Mouse (Mus musculus) neural tube, embryonic 12.5 days (tissue): Measurements from ENCODE around the gene Vdac1. TPM values are rescaled to one million over a fixed set of nuclear protein-coding genes. Genes with fewer than 3 reads are reported as not detected.

ENCODE experiments used
- ATAC-seq: fragments of 200-750 bp; cut with Nextera tagmentation; 2 replicates; pipeline ENCODE4 v1.8.0; 2017; ENCODE audit warnings: low read depth, mild to moderate bottlenecking, moderate TSS enrichment, moderate library complexity; ENCODE audit not compliant: low FRiP score
- H3K27ac ChIP-seq: fragments of 300-500 bp; sonication (generic); 2 replicates; pipeline ENCODE4 v1.5.1; 2016
- H3K27me3 ChIP-seq: fragments of 300-500 bp; sonication (generic); replicated peaks from 2 replicates; pipeline ENCODE4 v1.6.1; 2016; ENCODE audit warnings: mild to moderate bottlenecking
- H3K36me3 ChIP-seq: fragments of 300-500 bp; sonication (generic); 2 replicates; pipeline ENCODE4 v1.6.1; 2016; ENCODE audit warnings: mild to moderate bottlenecking
- H3K4me1 ChIP-seq: fragments of 300-500 bp; sonication (generic); 2 replicates; pipeline ENCODE4 v1.6.1; 2016
- H3K4me2 ChIP-seq: fragments of 300-500 bp; sonication (generic); replicated peaks from 2 replicates; pipeline ENCODE4 v1.6.1; 2016; ENCODE audit warnings: mild to moderate bottlenecking
- H3K4me3 ChIP-seq: fragments of 300-500 bp; sonication (generic); 2 replicates; pipeline ENCODE4 v1.5.1; 2016
- H3K9ac ChIP-seq: fragments of 300-500 bp; sonication (generic); 2 replicates; pipeline ENCODE4 v1.6.1; 2016; ENCODE audit warnings: mild to moderate bottlenecking
- H3K9me3 ChIP-seq: fragments of 300-500 bp; sonication (generic); 2 replicates; pipeline ENCODE4 v1.6.1; 2016; ENCODE audit warnings: mild to moderate bottlenecking
- WGBS: fragments of 180-500 bp; shearing (Covaris S2); methylation state at CpG from one replicate; pipeline ENCODE4 v1.1.7; 2016; 5-methylcytosine and 5-hydroxymethylcytosine counted together
- polyA plus RNA-seq: library from polyadenylated mRNA; unstranded; fragments of >200 nt; fragmentation: Nextera tagmentation; extraction: Ambion mirVana; gene quantifications from 2 replicates; pipeline ENCODE4 v1.2.1, GENCODE M21; 2016

Gene Vdac1
- polyA plus RNA-seq, 1 experiment from 2014 or later, result 221 TPM

- Histone ChIP-seq H3K4me3 (no peak overlapping the region), H3K36me3 (peaks cover 55% of the 10 kb centered on the region), H3K4me2 (no peak overlapping the region), H3K27me3 (no peaks in the 10 kb centered on the region), H3K9me3 (0 out of 2 replicates have a peak, but pooled peaks cover 5% of the 10 kb centered on the region), H3K9ac (no peak overlapping the region), H3K4me1 (no peaks in the 10 kb centered on the region), H3K27ac (no peak overlapping the region)
- 89% methylated on average over 5 of the region's 5 CpGs for whole genome bisulfite sequencing
- ATAC-seq, result no peak
Measured at GRCm38 (mm10) chr11:52409316-52409715, 48.7 kb downstream of the Vdac1 start.

- Histone ChIP-seq H3K9me3 (no peaks in the 10 kb centered on the region), H3K27me3 (0 out of 2 replicates have a peak, but pooled peaks cover 2% of the 10 kb centered on the region), H3K36me3 (no peaks in the 10 kb centered on the region), H3K4me2 (no peak overlapping the region), H3K9ac (no peak overlapping the region), H3K27ac (no peak overlapping the region), H3K4me1 (no peaks in the 10 kb centered on the region), H3K4me3 (no peak overlapping the region)
- 87% methylated on average over 5 of the region's 5 CpGs for WGBS
- no peak for ATAC-seq
Measured at GRCm38 (mm10) chr11:52418358-52418757, 57.7 kb downstream of the Vdac1 start.

- 51% methylated on average over 5 of the region's 5 CpGs for WGBS
- no peak for ATAC-seq
- no peaks in the 10 kb centered on the region for H3K9me3 ChIP-seq
- H3K4me1 ChIP-seq, result no peaks in the 10 kb centered on the region
- 0 out of 2 replicates have a peak, but pooled peaks cover 4% of the 10 kb centered on the region for H3K27me3 ChIP-seq
- no peak overlapping the region for H3K27ac ChIP-seq
- no peak overlapping the region for H3K4me2 ChIP-seq
- no peak overlapping the region for H3K4me3 ChIP-seq
- no peak overlapping the region for H3K9ac ChIP-seq
- no peaks in the 10 kb centered on the region for H3K36me3 ChIP-seq
Measured at GRCm38 (mm10) chr11:52419246-52419645, 58.6 kb downstream of the Vdac1 start.

DNA sequence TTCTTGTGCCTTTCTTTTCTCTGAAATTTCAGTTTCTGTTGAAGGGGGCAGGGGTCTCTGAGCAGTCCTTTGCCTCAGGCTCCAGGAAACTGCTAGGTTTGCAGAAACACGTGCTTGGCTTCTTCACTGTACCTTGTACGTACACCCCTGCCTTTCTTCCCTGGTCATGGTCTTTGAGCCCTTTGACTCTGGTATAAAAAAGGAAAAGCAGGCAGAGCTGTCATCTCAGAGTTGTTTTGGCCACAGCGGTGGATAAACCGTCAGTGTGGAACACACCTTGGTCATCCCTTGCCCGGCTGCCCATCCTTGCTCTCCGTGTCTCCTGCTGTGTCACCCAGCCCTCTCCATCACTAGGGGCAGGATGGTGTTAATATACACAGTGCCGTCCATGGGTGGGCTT is 59.2 kb downstream of the Vdac1 start:
- Histone ChIP-seq H3K9me3 (no peaks in the 10 kb centered on the region), H3K4me3 (no peak overlapping the region), H3K4me1 (no peaks in the 10 kb centered on the region), H3K4me2 (no peak overlapping the region), H3K9ac (no peak overlapping the region), H3K27ac (no peak overlapping the region), H3K27me3 (0 out of 2 replicates have a peak, but pooled peaks cover 4% of the 10 kb centered on the region), H3K36me3 (no peaks in the 10 kb centered on the region)
- no peak for ATAC-seq
- 83% methylated on average over 7 of the region's 7 CpGs for WGBS

DNA sequence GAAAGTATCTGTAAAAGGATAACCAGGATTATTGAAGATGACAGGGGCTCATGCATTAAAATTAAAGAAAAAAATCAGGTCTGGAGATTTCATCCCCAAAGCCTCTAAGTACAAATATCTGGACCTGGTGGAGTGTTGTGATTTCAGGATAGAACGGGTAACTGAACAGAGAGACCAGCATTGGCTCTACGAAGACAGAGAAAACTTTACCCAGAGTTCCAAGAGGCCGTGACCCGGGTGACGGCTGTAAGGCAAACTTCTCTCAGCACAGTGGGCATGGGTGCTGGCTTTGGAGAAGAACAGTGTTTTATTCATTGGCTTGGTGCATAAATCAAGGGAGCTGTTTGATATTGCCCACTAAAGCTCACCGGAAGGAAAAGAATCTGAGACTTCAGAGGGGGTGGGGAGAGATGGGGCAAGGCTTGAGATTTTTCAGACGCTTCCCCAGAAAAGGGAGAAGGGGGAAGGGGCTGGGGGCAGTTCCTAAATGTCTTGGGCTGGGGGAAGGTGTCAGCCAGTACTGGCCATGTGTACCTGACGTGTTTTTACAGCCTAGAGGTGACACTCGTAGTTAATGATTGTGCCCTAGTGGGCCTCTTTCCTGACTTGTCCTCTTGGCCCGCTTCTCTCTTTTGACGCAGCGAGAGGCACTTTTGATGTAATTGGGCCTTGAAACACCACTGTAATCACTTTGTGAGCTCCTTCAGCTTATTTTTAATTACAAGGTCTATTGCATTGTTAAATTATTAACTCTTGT is 59.8 kb downstream of the Vdac1 start:
- no peak overlapping the region for H3K4me2 ChIP-seq
- no peak for ATAC-seq
- no peaks in the 10 kb centered on the region for H3K36me3 ChIP-seq
- H3K4me3 ChIP-seq, result no peak overlapping the region
- no peaks in the 10 kb centered on the region for H3K9me3 ChIP-seq
- H3K27me3 ChIP-seq, result 0 out of 2 replicates have a peak, but pooled peaks cover 4% of the 10 kb centered on the region
- WGBS, result 54% methylated on average over 12 of the region's 12 CpGs
- no peak overlapping the region for H3K27ac ChIP-seq
- no peak overlapping the region for H3K9ac ChIP-seq
- no peaks in the 10 kb centered on the region for H3K4me1 ChIP-seq

GRCm38 (mm10) chr11:52421053-52421778 is 60.6 kb downstream of the Vdac1 start:
- H3K36me3 ChIP-seq, result no peaks in the 10 kb centered on the region
- WGBS, result 29% methylated on average over 12 of the region's 12 CpGs
- ATAC-seq, result no peak
- H3K4me1 ChIP-seq, result no peaks in the 10 kb centered on the region; the same call in 1 of the 2 replicates
- no peak overlapping the region for H3K9ac ChIP-seq
- H3K9me3 ChIP-seq, result no peaks in the 10 kb centered on the region
- no peak overlapping the region for H3K4me2 ChIP-seq
- H3K4me3 ChIP-seq, result no peak overlapping the region
- no peak overlapping the region for H3K27ac ChIP-seq
- 0 out of 2 replicates have a peak, but pooled peaks cover 4% of the 10 kb centered on the region for H3K27me3 ChIP-seq

DNA sequence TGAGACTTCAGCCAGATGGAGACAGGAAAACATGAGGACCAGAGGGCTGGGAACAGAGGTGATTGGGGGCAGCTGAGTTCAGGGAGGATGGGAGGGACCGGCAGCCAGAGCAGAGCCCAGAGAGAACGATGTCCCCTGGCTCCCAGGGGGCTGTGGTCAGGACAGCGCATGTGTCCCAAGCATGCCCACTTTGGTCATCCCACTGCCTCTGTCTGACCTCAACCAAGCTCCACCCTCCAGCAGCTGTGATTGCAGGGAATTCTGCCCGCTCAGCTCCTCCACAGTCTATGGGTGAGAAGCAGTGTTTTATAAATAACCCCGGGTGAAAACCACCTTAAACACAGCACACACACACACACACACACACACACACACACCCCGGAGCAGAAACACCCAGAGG is 68.8 kb downstream of the Vdac1 start:
- H3K4me3 ChIP-seq, result no peak overlapping the region
- ATAC-seq, result no peak
- 73% methylated on average over 6 of the region's 6 CpGs for WGBS
- peaks cover 21% of the 10 kb centered on the region; the same call in 1 of the 2 replicates for H3K27me3 ChIP-seq
- no peak overlapping the region for H3K4me2 ChIP-seq
- peaks cover 3% of the 10 kb centered on the region for H3K4me1 ChIP-seq
- H3K9ac ChIP-seq, result no peak overlapping the region
- no peaks in the 10 kb centered on the region for H3K36me3 ChIP-seq
- H3K9me3 ChIP-seq, result peaks cover 4% of the 10 kb centered on the region
- H3K27ac ChIP-seq, result no peak overlapping the region

DNA sequence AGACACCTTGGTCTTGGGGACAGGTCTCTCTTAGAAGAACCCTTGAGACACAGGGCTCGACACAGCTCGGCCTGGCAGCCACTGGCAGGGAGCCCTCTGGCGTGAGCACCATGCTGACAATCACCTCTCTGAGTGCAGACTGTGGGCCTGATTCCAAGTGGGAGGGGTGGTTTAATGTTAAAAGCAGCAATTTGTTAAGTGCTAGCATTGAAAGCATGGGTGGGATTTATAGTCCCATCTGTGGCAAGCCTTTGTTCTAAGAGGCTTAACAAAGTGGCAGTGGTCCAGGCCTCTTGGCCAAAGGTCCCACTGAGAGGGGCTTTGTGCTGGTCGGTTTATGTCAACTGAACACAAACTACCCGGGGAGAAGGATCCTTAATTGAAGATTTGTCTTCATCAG is 70.9 kb downstream of the Vdac1 start:
- 22% methylated on average over 5 of the region's 5 CpGs for WGBS
- H3K9me3 ChIP-seq, result peaks cover 4% of the 10 kb centered on the region
- no peak overlapping the region for H3K9ac ChIP-seq
- no peak overlapping the region for H3K4me2 ChIP-seq
- peaks cover 25% of the 10 kb centered on the region; the same call in 1 of the 2 replicates for H3K27me3 ChIP-seq
- H3K27ac ChIP-seq, result no peak overlapping the region
- H3K4me3 ChIP-seq, result no peak overlapping the region
- peaks cover 1% of the 10 kb centered on the region for H3K4me1 ChIP-seq
- H3K36me3 ChIP-seq, result no peaks in the 10 kb centered on the region
- ATAC-seq, result 0 out of 2 replicates have a peak, but pooled peaks have one; percentile 44

- Histone ChIP-seq H3K27me3 (peaks cover 28% of the 10 kb centered on the region; the same call in 1 of the 2 replicates), H3K4me3 (no peak overlapping the region), H3K27ac (no peak overlapping the region), H3K9ac (no peak overlapping the region), H3K9me3 (peaks cover 4% of the 10 kb centered on the region), H3K36me3 (no peaks in the 10 kb centered on the region), H3K4me1 (no peaks in the 10 kb centered on the region; the same call in 1 of the 2 replicates), H3K4me2 (no peak overlapping the region)
- WGBS, result 87% methylated on average over 5 of the region's 5 CpGs
- ATAC-seq, result 0 out of 2 replicates have a peak, but pooled peaks have one; percentile 9
Measured at GRCm38 (mm10) chr11:52432148-52432547, 71.5 kb downstream of the Vdac1 start.

DNA sequence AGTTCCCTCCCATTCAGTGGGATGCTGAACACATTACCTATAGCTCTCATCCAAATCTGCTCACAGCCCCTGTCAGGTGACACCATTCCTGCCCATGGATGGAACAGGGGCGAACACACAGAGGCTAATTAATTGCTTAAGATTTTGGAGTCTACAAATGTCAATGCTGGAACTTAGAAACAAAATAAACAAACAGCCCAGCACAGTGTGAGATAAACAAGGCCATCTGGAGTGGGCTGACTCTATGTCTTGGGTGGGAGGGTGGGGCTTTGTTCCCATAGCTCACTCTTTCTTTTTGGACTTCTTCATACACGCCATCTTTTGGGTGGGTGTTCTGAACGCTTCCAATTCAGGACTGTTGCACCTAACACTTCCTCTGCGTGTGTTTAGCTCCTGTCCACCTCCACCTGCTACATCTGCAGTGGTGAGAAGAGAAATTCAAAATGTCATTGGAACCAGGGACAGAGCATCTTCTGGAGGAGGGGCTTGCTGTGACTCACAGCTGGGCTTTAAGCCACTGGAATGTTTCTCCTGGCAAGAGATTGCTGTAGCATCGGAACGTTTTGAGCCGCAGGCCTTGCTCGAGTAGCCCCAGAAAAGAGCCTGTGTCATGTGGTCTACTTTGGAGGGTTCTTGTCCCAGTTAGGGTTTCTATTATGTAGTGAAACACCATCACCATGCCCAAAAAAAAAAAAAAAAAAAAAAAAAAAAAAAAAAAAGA is 72.6 kb downstream of the Vdac1 start:
- no peak overlapping the region for H3K27ac ChIP-seq
- ATAC-seq, result no peak
- H3K4me3 ChIP-seq, result no peak overlapping the region
- no peak overlapping the region for H3K4me2 ChIP-seq
- peaks cover 28% of the 10 kb centered on the region for H3K27me3 ChIP-seq
- no peak overlapping the region for H3K9ac ChIP-seq
- 82% methylated on average over 8 of the region's 8 CpGs for WGBS
- H3K36me3 ChIP-seq, result no peaks in the 10 kb centered on the region
- H3K4me1 ChIP-seq, result no peaks in the 10 kb centered on the region; the same call in 1 of the 2 replicates
- peaks cover 4% of the 10 kb centered on the region for H3K9me3 ChIP-seq

DNA sequence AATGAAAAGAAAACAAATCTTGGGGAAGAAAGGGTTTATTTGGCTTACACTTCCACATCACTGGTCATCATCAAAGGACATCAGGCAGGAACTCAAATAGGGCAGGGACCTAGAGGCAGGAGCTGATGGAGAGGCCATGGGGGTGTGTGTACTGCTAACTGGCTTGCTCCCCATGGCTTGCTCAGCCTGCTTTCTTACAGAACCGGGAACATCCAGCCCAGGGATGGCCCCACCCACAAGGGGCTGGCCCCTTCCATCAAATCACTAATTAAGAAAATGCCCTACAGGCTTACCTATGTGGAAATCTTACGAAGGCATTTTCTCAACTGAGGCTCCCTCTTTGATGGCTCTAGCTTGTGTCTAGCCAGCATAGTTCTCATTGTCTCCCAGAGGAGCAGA is 73.1 kb downstream of the Vdac1 start:
- no peaks in the 10 kb centered on the region; the same call in 1 of the 2 replicates for H3K4me1 ChIP-seq
- WGBS, result 73% methylated on average over 2 of the region's 2 CpGs
- no peak overlapping the region for H3K4me2 ChIP-seq
- H3K36me3 ChIP-seq, result no peaks in the 10 kb centered on the region
- no peak overlapping the region for H3K27ac ChIP-seq
- no peak overlapping the region for H3K9ac ChIP-seq
- peaks cover 4% of the 10 kb centered on the region for H3K9me3 ChIP-seq
- peaks cover 28% of the 10 kb centered on the region for H3K27me3 ChIP-seq
- ATAC-seq, result no peak
- H3K4me3 ChIP-seq, result no peak overlapping the region

DNA sequence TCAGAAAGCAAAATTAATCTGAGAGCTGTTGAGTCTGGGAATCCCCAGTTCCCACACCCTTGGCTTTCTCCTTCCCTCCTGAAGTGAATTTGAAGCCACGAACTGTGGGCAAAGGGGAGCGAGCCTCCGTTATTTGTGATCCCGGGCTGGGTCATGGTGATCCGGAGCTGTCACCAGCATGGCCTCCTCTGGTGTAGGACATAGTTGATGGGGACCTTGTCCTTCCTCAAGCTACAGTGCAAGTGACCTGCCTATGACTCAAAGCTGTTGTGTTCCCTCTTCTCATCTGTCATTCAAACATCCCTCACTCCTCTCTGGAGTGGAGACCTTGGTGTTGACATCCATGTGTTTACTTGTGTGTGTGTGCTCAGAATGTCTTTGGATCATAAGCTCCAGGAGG is 74.8 kb downstream of the Vdac1 start:
- no peak overlapping the region for H3K4me3 ChIP-seq
- H3K27ac ChIP-seq, result no peak overlapping the region
- H3K36me3 ChIP-seq, result no peaks in the 10 kb centered on the region
- H3K4me1 ChIP-seq, result peaks cover under 1% of the 10 kb centered on the region
- 91% methylated on average over 5 of the region's 5 CpGs for WGBS
- H3K4me2 ChIP-seq, result no peak overlapping the region
- peaks cover 4% of the 10 kb centered on the region for H3K9me3 ChIP-seq
- no peak for ATAC-seq
- H3K9ac ChIP-seq, result no peak overlapping the region
- peaks cover 15% of the 10 kb centered on the region for H3K27me3 ChIP-seq
